Mouse (Mus musculus): ENCODE data around the gene Cntfr. TPM values are rescaled to one million over a fixed set of nuclear protein-coding genes. Genes with fewer than 3 reads are reported as not detected.

The Cntfr gene
- polyA plus RNA-seq, 1 experiment: 79.4 TPM

DNA sequence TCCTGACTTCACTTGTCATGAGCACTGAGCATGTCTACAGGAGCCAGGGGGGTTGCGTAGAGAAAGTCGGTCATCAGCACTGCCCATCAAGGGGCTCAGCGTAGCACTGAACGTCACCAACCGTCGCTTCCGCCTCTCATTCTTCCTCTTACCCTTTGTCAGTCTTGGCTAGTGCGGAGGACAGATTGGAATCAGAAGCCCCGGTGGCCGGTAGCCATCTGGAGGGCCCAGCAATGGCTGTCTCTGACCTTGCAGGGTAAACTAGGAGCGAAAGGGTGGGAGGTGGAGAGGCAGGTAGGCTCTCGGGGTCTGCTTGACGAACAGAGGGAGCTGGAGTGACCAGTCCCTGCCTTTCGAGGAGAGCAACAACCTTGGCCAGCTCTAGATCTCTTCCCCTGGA lies 74.8 kb downstream of the Cntfr start:
- DNase-seq (ENCODE audit: extremely low spot score in 1 of 2, low spot score in 1 of 2): no peak

DNA sequence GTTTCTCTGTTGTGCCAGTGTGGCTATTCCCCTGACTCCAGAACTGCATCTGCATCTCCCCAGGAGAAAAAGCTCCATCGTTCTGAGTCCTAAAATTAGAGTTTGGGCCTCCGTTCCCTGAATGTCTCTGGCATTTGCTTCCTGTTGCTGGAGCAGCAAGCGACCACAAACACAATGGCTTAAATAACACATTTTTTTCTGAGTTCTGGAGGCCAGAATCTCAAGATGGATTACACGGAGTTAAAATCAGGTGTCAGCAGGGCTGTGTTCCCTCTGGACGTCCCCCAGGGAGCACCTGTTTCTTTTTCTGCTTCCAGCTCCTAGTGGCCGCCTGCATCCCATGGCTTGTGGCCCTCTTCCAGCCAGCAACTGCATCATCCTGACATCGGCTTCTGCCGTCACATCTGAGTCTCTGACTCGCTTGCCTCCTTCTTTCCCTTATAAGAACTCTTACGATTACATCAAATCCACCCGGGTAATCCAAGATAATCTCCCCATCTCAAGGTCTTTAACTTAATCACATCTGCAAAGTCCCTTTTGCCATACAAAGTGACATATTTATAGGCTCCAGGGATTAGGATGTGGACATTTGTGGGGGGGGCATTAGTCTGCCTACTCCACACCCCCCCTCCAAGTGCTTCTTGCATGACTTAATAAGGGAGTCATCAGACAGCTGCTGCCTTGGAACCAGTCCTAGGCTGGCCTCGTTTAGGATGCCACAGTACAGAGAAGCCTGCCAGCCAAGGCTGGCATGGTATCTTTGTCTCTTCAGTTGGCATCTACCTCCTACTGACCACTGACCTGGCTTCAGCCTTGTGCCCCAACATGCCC lies 77.8 kb downstream of the Cntfr start:
- peak in 1 of 2 experiments; percentile 42 for DNase-seq (ENCODE audit: extremely low spot score in 1 of 2, low spot score in 1 of 2)

DNA sequence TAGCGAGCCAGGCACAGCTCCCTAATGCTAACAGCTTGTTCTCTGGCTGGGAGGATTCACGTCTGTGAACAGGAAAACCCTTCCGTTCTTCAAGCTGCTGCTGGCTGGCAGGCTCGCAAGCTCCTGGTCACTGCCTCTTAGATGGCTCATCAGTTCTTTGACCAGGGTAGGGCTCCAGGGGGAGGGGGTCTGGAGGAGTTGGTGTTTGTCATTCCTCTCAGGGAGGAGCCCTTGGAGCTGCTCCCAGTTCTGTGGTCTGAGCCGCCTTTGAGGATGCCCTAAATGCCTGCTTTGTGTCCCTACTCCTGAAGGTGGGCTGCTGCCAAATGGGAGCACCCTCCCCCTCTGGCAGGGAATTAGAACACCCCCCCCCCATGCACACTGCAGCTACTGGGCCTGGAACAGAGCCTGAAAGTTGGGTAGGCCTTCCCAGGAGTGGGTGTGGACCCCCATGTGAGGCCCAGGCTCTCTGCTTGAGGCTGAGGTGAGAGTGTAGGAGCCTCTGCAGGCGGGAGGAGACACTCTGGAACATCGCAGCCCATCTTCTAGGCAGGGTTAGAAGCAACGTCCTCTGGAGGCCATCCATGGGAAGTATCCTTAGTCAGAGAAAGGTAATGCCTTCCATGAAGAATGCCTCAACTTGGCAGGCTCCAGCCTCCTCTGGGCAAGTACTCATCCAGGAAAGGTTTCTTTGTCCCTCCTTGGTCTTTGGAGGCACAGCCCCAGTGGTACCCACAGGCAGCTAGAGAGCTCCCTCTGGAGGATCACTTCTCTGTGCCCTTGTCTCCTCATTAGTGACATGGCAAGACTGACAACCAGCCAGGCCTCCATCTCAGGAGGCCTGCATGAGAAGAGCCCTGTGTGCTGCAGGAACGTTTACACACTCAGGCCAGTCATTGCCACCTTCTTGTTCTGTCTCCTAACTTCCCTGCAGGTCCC lies 81.0 kb downstream of the Cntfr start:
- DNase-seq (ENCODE audit: extremely low spot score in 1 of 2, low spot score in 1 of 2): peak; percentile 79 to 84

DNA sequence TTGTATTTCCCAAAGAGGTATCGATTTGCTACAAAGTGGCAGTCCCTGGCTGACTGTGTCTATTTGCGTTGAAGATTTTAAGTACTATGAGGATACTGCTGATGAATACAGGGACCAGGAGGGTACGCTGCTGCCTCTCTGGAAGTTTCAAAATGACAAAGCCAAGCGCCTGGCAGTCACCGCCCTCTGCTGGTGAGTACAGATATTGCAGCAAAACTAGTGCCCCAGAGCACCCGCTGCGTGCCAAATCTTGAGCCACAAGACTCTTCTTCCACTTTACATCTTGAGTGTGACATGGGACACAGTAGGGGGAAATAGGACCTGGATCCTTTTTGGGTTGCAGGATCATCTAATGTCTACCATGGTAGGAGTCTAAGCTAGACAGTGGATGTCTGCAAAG lies 82.7 kb downstream of the Cntfr start:
- DNase-seq (ENCODE audit: extremely low spot score in 1 of 2, low spot score in 1 of 2): peak; percentile 64 to 94

DNA sequence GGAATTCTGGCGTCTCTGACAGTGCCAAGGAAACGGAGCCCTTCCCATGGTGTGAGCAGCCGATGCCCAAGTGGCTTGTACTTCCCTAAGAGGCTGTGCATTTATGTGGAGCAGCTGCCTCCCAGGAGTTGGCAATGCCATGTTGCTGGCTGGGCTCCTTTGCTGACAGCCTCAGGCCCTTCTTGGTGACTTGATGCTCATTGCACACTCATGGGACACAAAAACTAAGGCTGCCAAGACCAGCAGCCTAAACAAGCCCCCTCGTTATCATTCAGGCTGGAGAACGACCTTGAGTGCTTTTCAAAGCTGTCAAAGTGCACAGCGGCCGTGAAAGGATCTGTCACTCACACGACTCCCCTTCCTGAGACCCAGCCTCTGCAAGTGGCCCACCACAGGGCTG lies 84.7 kb downstream of the Cntfr start:
- no peak for DNase-seq (ENCODE audit: extremely low spot score in 1 of 2, low spot score in 1 of 2)

DNA sequence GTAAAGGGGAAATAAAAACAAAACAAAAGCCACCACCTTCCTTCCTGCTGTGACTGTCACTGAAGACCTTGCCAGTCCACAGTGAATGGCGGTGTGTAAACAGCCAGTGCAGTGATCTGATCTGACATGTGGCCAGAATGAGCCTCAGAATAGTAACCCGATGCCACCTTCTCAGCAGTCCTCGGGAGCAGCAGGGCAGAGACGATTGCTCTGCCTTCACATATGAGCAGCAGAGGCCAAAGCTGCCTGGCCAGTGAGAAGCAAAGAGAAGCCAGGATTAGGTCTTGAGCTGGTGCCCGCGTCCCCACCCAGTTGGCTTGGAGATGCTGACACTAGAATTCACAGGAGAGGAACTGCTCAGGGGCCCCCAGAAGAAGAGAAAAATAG lies 86.3 kb downstream of the Cntfr start:
- no peak for DNase-seq (ENCODE audit: extremely low spot score in 1 of 2, low spot score in 1 of 2)

DNA sequence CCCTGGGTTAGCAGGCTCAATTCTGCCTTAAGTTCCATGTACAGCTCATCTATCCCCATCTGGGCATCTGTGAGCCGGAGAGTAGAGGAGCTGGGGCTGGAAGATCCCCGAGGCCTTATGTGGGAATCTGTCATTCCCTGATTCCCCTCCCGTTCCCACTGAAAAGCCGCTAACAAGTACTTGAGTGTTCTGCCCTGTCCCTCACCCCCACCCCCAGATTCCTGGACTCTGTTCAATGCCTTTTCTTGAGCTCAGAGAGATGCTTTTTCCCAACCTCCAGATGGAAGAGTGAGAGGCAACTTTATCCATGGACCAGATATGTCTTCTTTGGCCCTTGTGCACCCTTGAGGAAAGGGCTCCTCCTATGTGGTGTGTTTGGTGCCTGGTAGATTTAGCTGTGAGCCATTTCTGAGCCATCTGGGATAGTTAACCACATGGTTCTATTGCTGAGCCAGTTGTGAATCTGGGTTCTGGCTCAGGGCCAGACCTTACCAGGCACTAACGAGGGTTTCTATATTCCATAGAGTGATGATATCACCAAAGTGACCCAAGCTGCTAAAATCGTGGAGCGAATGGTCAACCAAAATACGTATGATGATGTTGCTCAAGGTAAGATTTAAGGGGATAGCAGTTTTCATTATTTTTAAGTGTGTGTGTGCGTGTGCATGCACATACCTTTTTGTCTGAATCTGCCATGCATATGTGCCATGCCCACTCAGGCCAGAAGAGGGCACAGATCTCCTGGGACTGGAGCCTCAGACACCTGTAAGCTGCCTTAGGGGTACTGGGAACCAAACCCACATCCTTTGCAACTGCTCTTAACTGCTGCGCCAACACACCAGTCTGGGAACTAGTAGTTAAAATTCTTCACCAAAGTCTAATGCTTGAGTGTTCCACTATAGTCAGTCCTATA lies 87.0 kb downstream of the Cntfr start:
- no peak for DNase-seq (ENCODE audit: extremely low spot score in 1 of 2, low spot score in 1 of 2)

Other genes starting within 250 kb of the Cntfr start
- 0.71 and 0.90 TPM in 2 replicates for gene Kif24, start 232.2 kb downstream of the Cntfr start, polyA plus RNA-seq (2012; rRNA removed)
- gene Nudt2, start 231.9 kb downstream of the Cntfr start, polyA plus RNA-seq (2012; rRNA removed): 39.5 and 42.0 TPM in 2 replicates
- 22.6 and 23.6 TPM in 2 replicates for gene AI464131, start 194.0 kb downstream of the Cntfr start, polyA plus RNA-seq (2012; rRNA removed)
- gene 1110017D15Rik, start 179.8 kb downstream of the Cntfr start, polyA plus RNA-seq (2012; rRNA removed): 10.1 and 10.6 TPM in 2 replicates
- gene Fam219a, start 127.6 kb downstream of the Cntfr start, polyA plus RNA-seq (2012; rRNA removed): 161 and 180 TPM in 2 replicates
- 11.9 and 13.4 TPM in 2 replicates for gene Dnaic1, start 127.3 kb downstream of the Cntfr start, polyA plus RNA-seq (2012; rRNA removed)
- 111 and 117 TPM in 2 replicates for gene Enho, start 56.8 kb downstream of the Cntfr start, polyA plus RNA-seq (2012; rRNA removed)
- 37.0 and 38.1 TPM in 2 replicates for gene Il11ra1, start 2.9 kb upstream of the Cntfr start, polyA plus RNA-seq (2012; rRNA removed)
- gene Rpp25l, start 16.4 kb upstream of the Cntfr start, polyA plus RNA-seq (2012; rRNA removed): 30.7 and 32.5 TPM in 2 replicates
- 189 and 190 TPM in 2 replicates for gene Dctn3, start 26.1 kb upstream of the Cntfr start, polyA plus RNA-seq (2012; rRNA removed)
- gene Arid3c, start 34.1 kb upstream of the Cntfr start, polyA plus RNA-seq (2012; rRNA removed): 0.12 and 0.17 TPM in 2 replicates
- gene Galt, start 58.1 kb upstream of the Cntfr start, polyA plus RNA-seq (2012; rRNA removed): 196 and 224 TPM in 2 replicates
- 60.9 TPM in 2 replicates for gene Sigmar1, start 59.1 kb upstream of the Cntfr start, polyA plus RNA-seq (2012; rRNA removed)
- 373 and 441 TPM in 2 replicates for gene Ccl27a, start 77.2 kb upstream of the Cntfr start, polyA plus RNA-seq (2012; rRNA removed)
- gene Gm21541, start 206.5 kb upstream of the Cntfr start, polyA plus RNA-seq (2012; rRNA removed): not detected in 2 replicates
- gene Gm20878, start 244.5 kb upstream of the Cntfr start, polyA plus RNA-seq (2012; rRNA removed): 27.5 and 37.8 TPM in 2 replicates